Mouse (Mus musculus) liver, adult 2 months (tissue): ENCODE data around the gene Mgst3.

Experiments used
- CTCF ChIP-seq: fragments of 200-500 bp; IDR thresholded peaks from 2 replicates; pipeline ENCODE4 v1.5.1; 2011; ENCODE audit warnings: low read depth, low read length, control low read depth
- POLR2A ChIP-seq: fragments of 200-500 bp; IDR thresholded peaks from 2 replicates; pipeline ENCODE4 v1.6.1; 2011; ENCODE audit warnings: low read length, control low read depth; ENCODE audit not compliant: insufficient read depth; ENCODE audit errors: extremely low read depth

DNA sequence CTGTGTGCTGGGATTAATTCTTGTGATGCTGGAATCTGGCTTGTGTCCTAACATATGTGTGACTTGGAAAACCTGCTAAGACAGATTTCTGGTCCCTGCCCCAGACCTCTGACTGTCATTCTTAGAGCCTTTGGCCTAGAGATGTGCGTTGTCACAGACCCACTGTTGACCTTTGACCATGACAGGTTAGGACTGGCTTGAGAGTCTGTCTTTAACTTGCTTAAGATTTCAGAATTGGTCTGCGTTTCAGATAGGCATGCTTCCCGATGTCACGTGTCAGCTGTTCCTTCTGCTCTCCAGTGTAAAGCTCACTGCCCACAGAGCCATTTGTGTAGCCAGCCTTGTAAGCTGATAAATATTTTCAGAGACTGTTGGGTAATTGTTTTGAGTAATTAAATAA is 30.8 kb downstream of the Mgst3 start:
- TF ChIP-seq POLR2A = no peak
- TF ChIP-seq CTCF = no peak
